Mouse (Mus musculus): ENCODE measurements at regions not wholly inside any gene's neighbourhood (a gene's known extent, or its start where the extent isn't known, plus 50 kb on each side); places are given as distances from the start of the nearest gene placed in this dataset.

DNA sequence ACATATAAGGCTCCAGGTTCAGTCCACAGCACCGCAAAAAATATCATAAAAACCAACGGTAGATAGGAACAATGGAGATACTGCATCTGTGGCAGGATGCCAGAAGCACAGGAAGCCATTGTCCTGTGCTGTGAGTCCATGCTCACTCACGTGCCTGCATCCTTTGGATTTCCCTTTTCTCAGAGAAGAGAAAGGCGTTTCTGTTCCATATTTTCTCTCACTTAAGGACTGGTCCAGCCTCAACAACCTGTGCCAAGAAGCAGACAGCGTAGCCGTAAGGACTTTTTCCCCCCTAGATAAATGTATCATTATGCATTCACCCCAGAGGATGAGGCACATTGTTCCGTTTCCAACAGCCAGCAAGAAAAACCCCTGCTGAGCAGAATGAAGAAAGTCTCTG, 360.0 kb upstream of the Jarid2 start:
- in situ Hi-C loops (cut with MboI; ENCODE audit: low pct_unique_long_range_greater_than_20kb in 1 of 2, low sequenced_read_pairs in 2 of 2, unreplicated experiment in 1 of 2), result no loop called here

DNA sequence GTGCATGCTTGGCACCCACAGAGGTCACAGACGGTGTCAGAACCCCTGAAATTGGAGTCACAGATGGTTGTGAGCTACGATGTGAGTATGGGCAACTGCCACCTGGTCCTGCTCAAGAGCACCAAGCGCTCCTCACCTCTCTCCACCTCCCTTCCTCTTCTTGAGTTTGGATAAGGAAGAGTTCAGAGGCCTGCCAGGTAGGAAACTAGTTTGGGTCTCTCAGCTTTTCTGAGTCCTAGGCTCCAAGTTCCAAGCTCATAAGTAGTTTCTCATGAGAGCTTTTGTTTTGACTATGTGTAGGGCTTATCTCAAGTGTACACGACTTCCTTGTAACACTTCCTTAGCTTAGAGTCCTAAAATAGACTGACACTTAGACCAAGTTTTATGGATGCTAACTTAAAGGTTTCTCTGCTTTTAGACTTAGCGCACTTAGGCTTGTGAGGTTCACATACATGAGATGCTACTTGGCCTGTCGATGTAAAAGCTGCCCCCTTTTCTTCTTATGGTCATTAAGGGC, 356.9 kb upstream of the Jarid2 start:
- in situ Hi-C loops (cut with MboI; ENCODE audit: low pct_unique_long_range_greater_than_20kb in 1 of 2, low sequenced_read_pairs in 2 of 2, unreplicated experiment in 1 of 2), result no loop called here

DNA sequence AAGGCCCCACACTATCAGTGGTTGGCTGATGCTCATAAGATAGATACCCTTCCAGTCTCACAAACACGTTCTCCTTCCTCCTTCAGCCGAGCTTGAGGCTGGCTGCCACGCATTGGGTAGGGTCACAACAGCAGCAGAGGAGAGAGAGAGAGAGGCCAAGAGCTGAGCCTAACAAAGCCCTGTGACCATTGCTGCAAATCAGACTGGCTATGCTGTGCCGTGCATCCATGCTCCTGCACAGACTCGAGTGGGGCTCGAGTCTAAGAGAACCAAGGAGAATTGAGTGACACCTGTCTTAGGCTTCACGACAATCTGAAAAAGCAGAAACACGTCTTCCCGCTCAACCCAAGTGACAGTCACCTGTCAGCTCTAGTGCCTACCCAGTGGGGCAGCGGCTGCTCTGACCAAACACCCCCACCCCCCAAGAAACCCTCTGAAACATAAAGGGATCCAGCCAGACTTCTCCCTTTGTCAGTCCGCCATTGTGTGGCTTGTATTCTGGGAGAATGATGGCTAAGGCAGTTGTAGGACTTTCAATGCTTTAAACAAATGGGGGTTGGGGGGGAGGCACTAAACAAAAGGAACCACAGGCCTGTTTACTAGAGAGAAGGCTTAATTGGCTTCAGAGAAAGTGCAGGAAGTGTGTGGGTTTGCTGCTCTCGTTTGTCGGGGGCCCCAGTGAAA, 353.7 kb upstream of the Jarid2 start:
- in situ Hi-C loops (cut with MboI; ENCODE audit: low pct_unique_long_range_greater_than_20kb in 1 of 2, low sequenced_read_pairs in 2 of 2, unreplicated experiment in 1 of 2), result no loop called here

DNA sequence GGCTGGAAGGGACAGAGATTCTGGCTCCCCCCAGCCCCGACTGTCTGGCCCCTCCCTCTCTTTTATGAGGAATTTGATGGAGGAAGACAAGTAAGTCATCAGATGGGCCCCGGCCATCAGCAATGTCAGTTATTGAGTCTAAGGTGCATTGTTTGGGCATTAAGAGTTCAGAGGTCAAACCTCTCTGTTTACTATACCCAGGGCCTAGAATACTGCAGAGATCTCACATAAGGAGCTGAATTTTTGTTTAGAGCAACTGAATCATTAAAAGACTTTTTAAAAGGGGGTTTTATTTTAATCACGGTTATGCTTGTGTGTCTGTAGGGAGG, 353.1 kb upstream of the Jarid2 start:
- in situ Hi-C loops (cut with MboI; ENCODE audit: low pct_unique_long_range_greater_than_20kb in 1 of 2, low sequenced_read_pairs in 2 of 2, unreplicated experiment in 1 of 2), result no loop called here

DNA sequence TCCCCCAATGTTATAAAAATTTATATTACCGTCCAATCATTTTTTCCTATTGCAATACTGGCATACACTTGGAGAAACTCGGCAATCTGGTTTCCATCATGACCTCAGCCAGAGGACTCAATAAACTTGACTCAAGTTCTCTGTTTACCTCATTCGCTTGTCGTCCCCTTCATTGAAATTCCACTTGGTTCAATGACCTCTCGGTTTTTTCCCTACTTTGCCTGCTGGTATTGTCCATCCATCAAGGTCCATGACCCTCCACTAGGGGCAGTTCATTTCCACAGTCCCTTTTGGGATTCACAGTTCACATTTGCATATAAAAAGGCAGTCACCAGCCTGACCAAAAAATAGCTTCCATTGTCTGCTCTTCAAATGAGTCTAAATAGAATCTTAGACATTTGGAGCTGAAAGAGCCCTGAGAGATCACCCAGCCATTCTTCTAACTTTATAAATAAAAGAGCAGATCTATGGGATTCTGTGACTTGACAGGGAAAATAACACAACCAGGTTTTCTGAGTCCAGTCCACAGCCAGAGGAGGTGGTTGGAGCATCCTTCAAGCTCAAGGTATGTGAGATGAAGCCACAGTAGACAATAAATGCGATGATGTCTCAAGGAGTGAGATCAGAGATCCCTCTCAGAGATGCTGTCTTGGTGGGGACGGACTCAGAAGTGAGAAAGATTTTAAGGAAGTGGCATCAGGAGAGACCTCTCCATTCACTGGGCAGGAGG, 347.4 kb upstream of the Jarid2 start:
- in situ Hi-C loops (cut with MboI; ENCODE audit: low pct_unique_long_range_greater_than_20kb in 1 of 2, low sequenced_read_pairs in 2 of 2, unreplicated experiment in 1 of 2), result no loop called here

DNA sequence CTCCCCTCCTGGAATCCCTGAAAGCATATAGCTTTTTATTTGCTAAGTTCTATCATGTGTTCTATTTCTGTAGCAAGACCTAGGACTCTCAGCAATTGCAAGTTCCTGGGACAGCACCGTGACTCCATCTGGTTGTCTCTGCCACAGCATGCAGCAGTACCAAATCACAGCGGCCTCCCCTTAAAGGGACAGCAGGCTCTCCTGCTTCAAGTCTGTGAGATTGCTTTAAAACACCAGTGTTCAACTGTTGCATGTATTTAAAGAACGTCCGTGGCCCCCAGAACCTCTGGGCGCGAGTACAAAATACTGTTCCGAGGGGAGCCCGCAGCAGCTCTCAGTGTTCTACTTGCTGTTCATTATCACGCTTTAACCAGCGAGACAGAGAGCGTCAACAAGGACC, 346.0 kb upstream of the Jarid2 start:
- in situ Hi-C loops (cut with MboI; ENCODE audit: low pct_unique_long_range_greater_than_20kb in 1 of 2, low sequenced_read_pairs in 2 of 2, unreplicated experiment in 1 of 2), result no loop called here

DNA sequence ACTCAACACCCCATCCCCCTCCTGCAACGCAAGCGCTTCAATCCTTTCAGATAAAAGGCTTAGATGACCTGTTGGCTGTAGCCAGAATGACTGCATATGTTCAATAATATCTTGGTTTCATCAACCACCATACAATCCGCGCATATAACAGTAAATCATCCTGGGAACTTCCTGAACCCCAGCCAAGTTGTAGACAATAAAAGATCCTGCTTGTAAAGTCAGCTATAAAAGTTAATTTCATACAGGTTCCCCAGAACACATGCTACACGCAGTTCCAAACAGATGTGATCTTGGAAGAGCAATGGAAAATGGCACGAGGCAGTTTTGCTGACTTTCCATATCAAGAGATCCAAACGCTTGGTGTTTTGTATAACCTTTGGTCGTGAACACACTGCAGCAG, 342.5 kb upstream of the Jarid2 start:
- in situ Hi-C loops (cut with MboI; ENCODE audit: low pct_unique_long_range_greater_than_20kb in 1 of 2, low sequenced_read_pairs in 2 of 2, unreplicated experiment in 1 of 2), result no loop called here

DNA sequence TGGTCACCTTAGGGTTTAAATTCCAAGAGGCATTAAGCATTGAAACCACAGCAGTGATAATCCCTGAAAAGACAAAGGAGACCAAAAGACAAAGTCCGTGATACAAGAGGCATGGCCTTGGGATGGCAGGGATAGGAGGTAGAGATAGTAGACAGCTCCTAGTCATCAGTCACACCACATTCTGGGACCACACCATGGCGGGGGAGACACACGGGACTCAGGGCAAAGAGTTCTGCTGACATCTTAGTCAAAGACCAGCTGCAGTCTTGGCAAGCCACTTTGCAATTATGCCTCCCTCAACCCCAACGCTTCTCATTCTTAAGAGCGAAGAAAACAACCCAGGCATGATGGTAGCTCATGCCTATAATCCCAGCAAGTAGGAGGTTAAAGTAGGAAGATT, 339.6 kb upstream of the Jarid2 start:
- in situ Hi-C loops (cut with MboI; ENCODE audit: low pct_unique_long_range_greater_than_20kb in 1 of 2, low sequenced_read_pairs in 2 of 2, unreplicated experiment in 1 of 2), result no loop called here

DNA sequence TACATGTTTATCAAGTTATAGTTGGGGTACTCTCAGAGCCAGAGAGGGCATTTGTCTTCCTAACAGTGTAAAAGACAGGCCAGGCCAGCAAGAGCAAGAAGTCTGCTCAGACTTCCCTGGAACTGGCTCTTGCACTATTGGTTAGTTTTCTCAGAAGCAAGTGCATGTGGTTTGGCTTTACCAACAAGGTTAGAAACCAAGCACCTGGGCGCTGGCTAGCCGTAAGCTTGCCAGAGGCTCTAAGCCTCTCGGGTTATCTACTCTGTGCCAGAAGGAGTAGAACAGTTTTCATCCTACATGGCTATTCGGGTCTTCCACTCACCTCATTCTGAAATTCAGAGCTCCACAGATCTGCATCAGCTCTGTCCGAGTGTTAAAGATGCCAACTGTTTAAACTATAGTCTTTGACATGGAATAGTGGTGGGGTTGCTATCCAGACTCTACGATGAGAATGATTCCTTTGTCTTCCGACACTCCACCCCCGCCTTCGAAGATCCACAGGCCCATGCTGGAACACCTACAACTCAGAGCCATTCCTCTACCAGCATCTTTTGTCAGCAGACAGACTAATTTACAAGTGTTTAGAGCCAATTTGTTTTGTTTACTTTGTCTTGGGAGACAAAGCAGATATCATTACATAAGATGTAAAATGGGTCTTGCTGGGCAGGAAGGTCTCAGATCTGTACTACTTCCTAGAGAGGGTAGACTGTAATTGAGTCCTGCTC, 338.4 kb upstream of the Jarid2 start:
- in situ Hi-C loops (cut with MboI; ENCODE audit: low pct_unique_long_range_greater_than_20kb in 1 of 2, low sequenced_read_pairs in 2 of 2, unreplicated experiment in 1 of 2), result no loop called here

DNA sequence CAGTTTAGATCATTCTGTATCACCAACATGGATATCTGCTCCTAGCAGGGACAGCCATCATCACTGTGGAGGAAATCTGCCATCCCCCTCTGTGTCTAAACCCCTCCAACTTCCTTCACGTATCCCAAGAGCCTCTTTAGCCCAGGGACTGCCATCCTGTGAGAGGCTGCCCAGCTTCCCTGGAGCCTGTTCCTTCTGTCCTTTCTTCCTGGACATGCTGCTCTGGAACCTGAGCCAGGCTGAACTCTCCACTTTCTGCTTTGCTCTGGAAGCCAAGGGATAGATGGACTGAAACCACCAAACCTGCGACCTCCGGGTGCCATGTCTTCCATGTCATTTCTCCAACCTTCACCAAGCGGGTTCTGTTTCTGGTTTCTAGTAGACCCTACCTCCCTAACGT, 335.3 kb upstream of the Jarid2 start:
- in situ Hi-C loops (cut with MboI; ENCODE audit: low pct_unique_long_range_greater_than_20kb in 1 of 2, low sequenced_read_pairs in 2 of 2, unreplicated experiment in 1 of 2), result no loop called here

DNA sequence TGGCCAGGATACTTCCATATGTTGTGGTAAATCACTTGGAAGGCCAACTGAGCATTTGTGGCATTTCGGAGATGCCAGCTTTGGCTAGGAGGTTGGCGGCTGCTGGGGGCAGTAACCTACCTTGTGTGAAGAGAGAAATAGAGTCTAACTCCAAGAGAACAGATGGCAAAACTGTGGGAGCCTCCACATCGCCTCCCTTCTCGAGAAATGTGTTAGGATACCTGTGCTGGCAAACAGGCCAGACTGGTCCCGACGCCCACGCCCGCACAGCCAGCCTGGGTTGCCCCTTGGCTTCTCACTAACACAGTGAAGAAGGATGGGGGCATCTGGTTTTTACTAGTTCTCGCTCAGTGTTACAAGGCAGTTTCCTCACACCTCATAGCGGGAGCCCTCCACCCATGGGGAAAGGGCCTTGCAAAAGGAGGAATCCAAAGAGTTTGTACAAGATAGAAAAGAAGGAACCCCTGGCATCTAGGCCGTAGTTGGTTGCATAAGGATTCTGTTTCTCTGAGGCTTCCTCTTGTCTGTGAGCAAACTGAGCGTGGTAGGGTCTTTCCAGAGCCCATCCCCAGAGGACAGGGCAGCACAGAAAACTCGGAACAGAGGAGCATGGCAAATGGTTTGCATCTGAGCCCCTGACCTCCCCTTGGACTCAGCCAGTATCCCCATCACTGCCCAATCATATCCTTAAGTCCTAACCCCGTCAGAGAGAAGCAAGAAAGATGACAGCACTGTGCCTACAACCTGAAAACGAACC, 330.5 kb upstream of the Jarid2 start:
- in situ Hi-C loops (cut with MboI; ENCODE audit: low pct_unique_long_range_greater_than_20kb in 1 of 2, low sequenced_read_pairs in 2 of 2, unreplicated experiment in 1 of 2), result no loop called here

DNA sequence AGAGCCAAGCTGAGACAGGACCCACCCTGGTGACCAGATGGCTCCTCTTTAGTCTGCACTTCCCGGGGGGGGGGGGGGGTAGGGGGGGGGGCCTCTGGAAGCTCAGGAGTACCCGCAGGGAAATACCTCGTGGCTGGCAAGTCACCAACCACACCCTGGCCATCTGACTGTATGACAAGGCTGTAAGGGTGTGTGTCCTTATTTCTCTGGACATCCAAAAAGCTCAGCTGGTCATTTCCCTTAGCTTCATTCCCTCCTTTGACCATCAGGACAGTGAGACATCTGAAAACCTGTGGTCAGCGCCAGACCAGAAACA, 329.9 kb upstream of the Jarid2 start:
- in situ Hi-C loops (cut with MboI; ENCODE audit: low pct_unique_long_range_greater_than_20kb in 1 of 2, low sequenced_read_pairs in 2 of 2, unreplicated experiment in 1 of 2), result no loop called here

DNA sequence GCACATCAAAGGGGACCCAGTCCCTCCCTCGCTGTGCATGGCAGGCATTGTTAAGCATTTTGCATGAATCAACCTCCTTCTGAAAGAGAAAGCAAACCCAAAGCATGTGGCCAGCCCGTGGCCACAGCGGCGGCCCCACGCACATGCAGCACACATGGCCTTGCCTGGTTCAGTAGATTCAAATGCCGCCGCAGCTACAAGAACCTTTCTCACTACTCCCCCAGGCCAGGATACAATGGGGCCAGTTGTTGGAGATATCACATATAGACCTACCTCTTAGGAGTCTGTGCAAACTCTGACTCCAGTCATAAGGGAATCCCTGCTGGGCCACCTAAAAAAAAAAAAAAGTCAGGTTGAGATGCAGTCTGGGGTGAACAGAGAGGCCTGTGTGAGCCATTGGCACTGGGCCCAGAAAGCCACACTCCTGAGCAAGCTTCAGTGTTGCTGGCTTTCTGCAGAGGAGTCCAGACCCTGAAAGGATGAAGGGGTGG, 329.4 kb upstream of the Jarid2 start:
- in situ Hi-C loops (cut with MboI; ENCODE audit: low pct_unique_long_range_greater_than_20kb in 1 of 2, low sequenced_read_pairs in 2 of 2, unreplicated experiment in 1 of 2), result no loop called here

DNA sequence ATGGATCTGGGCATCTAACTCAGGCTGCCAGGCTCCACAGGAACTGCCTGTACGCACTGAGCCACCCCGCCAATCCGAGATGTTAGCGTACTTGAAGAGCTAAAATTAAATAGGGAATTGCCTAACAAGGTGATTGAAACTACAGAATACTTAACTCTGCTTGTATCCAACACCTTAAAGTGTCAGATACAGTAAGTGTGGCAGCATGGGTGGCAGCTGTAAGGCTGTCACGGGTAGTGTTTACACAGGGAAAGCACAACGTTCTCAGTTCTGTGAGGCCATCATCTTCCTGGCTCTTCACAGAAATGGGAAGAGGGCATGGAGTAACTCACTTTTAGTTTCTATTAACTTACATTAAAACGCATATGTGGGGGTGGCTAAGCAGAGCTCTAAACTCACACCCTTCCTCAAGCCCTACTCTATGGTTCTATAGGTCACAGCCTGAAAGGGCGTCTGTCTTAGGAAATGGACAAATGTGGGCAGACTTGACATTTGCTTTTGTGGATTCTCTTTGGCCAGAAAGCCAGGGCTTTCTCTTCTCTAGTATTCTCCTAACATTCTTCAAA, 325.2 kb upstream of the Jarid2 start:
- in situ Hi-C loops (cut with MboI; ENCODE audit: low pct_unique_long_range_greater_than_20kb in 1 of 2, low sequenced_read_pairs in 2 of 2, unreplicated experiment in 1 of 2), result no loop called here

DNA sequence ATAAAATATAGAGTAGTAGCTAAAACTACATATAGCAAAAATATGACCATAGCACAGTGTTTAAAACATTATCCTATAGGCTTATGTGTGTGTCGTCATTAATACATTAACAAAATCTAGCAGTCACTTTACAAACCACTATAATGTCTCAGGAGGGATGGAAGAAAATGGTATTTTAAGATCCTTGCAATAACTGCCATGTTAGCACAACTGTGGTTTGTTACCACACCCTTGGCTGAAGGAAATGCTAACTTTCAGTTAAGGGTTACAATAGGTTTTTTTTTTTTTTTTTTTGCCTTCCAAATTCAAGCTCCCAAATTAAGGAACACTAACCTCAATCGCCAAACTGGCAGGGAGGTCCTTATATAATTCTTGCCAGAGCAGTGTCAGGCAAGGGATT, 322.0 kb upstream of the Jarid2 start:
- in situ Hi-C loops (cut with MboI; ENCODE audit: low pct_unique_long_range_greater_than_20kb in 1 of 2, low sequenced_read_pairs in 2 of 2, unreplicated experiment in 1 of 2), result no loop called here

DNA sequence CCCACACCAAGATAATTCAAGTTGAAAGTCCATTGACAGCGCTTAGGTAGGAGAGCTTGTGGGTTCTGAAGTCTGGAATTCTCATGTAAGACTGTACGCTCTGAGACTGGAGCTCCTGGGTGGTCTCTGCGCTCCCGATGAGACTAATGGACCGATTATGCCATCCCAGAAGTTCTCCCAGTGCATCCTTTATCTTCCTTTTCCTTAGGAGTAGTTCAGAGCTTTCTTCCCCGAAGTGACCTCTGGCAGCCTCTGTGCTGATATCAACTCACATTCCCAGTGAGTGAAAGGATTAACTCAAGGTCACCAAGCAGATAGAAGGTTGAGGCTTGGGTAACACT, 320.7 kb upstream of the Jarid2 start:
- in situ Hi-C loops (cut with MboI; ENCODE audit: low pct_unique_long_range_greater_than_20kb in 1 of 2, low sequenced_read_pairs in 2 of 2, unreplicated experiment in 1 of 2), result no loop called here

DNA sequence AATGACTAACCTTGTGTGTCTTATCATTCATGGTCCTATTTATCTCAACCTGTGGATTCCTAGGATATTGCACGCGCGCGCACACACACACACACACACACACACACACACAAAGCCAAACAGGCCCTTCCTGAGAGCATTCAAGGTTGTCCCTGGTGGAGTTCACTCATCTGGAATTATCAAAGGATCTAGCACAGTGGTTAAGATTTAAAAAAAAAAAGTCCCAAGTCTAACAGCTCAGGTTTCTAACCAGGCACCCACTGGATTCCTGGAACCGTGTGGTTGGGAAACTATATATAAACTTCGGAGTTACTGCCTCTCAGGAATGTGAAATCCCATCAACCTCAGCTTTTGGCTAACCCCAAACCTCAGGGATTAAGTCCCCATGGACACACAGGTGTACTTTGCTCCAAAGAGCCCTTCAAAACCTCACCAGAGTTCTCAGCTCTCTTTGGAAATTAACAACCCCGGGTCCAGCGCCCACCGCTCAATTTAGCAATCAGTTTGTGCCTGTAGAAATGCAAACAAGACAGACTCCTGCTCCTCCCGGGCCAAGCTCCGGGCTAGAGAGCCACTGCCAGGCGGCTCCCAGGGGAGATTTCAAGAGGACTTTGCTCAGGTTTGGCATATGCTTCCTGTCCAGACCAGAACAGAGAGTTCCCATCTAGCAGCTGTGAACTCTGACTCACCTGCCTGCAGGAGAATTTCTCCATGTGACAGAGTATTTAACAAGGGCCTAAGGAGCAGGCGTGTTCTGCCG, 320.1 kb upstream of the Jarid2 start:
- in situ Hi-C loops (cut with MboI; ENCODE audit: low pct_unique_long_range_greater_than_20kb in 1 of 2, low sequenced_read_pairs in 2 of 2, unreplicated experiment in 1 of 2), result no loop called here

DNA sequence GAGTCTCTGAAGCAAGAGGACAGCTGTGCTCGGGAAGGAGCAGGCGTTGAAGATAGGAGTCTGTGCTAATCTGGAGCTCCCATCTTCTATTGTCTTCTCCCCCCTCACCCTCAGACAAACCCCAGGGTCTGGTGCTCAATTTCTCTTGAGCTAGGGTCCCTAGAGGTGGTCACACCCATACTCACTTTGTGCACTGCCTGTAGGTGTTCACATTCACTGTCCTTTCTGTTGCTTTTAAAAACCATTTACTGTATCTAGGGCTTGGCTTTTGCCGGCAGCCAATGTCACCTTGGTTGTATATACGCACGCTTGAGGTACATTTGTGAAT, 319.6 kb upstream of the Jarid2 start:
- in situ Hi-C loops (cut with MboI; ENCODE audit: low pct_unique_long_range_greater_than_20kb in 1 of 2, low sequenced_read_pairs in 2 of 2, unreplicated experiment in 1 of 2), result no loop called here
